Mouse (Mus musculus): ENCODE data around the gene Plch2.

DNA sequence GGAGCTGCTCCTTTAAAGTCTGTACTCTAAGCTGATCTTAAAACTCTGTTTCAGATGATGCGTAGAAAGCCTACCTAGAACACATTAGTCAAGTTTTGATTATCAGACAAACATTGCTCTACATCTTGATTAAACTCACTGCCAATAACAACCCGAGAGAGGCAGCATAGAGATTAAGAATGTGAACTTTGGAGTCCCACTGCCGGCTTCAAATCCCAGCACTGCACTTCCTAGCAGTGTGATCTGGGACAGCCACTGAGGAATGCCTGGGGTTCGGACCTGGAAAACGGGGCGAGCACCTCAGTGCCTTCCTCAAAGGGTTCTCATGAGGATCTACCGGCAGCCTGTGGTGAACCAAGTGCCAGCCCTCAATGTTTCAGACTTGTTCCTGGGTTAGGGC lies 27.8 kb upstream of the Plch2 start:
- TF ChIP-seq CTCF (IDR thresholded peaks at IDR 0.05; ENCODE audit: low read depth) (no peak), EP300 (IDR thresholded peaks at IDR 0.05; ENCODE audit: low read depth) (no peak)

Measured in liver, embryonic 14.5 days (tissue).